Mouse (Mus musculus) neural tube, embryonic 13.5 days (tissue): ENCODE measurements around the gene Zc3hc1. TPM values are rescaled to one million over a fixed set of nuclear protein-coding genes. Genes with fewer than 3 reads are reported as not detected.
A peak's percentile ranks its signal among the peaks of the same experiment; 100 is the strongest.

Source experiments
- ATAC-seq: fragments of 200-750 bp; cut with Nextera tagmentation; 2 replicates; pipeline ENCODE4 v1.8.0; 2017; ENCODE audit warnings: low read depth, mild to moderate bottlenecking, moderate TSS enrichment, moderate library complexity
- H3K27ac ChIP-seq: fragments of 300-500 bp; sonication (generic); replicated peaks from 2 replicates; pipeline ENCODE4 v1.5.1; 2015; ENCODE audit warnings: moderate library complexity, mild to moderate bottlenecking, inconsistent platforms
- H3K27me3 ChIP-seq: fragments of 300-500 bp; sonication (generic); 2 replicates; pipeline ENCODE4 v1.6.1; 2015; ENCODE audit warnings: mild to moderate bottlenecking, inconsistent platforms
- H3K36me3 ChIP-seq: fragments of 300-500 bp; sonication (generic); 2 replicates; pipeline ENCODE4 v1.6.1; 2015; ENCODE audit warnings: mild to moderate bottlenecking, inconsistent platforms
- H3K4me1 ChIP-seq: fragments of 300-500 bp; sonication (generic); replicated peaks from 2 replicates; pipeline ENCODE4 v1.6.1; 2015; ENCODE audit warnings: inconsistent platforms
- H3K4me2 ChIP-seq: fragments of 300-500 bp; sonication (generic); 2 replicates; pipeline ENCODE4 v1.6.1; 2015; ENCODE audit warnings: inconsistent platforms, mild to moderate bottlenecking, moderate library complexity
- H3K4me3 ChIP-seq: fragments of 300-500 bp; sonication (generic); 2 replicates; pipeline ENCODE4 v1.5.1; 2015; ENCODE audit warnings: mild to moderate bottlenecking, inconsistent platforms
- H3K9ac ChIP-seq: fragments of 300-500 bp; sonication (generic); 2 replicates; pipeline ENCODE4 v1.6.1; 2015; ENCODE audit warnings: moderate library complexity, mild to moderate bottlenecking, inconsistent platforms
- H3K9me3 ChIP-seq: fragments of 300-500 bp; sonication (generic); 2 replicates; pipeline ENCODE4 v1.6.1; 2016; ENCODE audit warnings: inconsistent platforms
- WGBS: fragments of 180-500 bp; shearing (Covaris S2); methylation state at CpG from one replicate; pipeline ENCODE4 v1.1.7; 2015; 5-methylcytosine and 5-hydroxymethylcytosine counted together
- polyA plus RNA-seq: library from polyadenylated mRNA; unstranded; fragments of >200 nt; fragmentation: Nextera tagmentation; extraction: Ambion mirVana; gene quantifications from 2 replicates; pipeline ENCODE4 v1.2.1, GENCODE M21; 2015

Gene Zc3hc1
- polyA plus RNA-seq: 59.0 and 59.6 TPM in 2 replicates

- Histone ChIP-seq H3K4me3 (peak within 1 kb of the TSS; percentile 74), H3K27me3 (no peaks in the 10 kb centered on the region)
These were observed at the start of gene Zc3hc1 for GRCm38 (mm10) chr6:30390714-30391697. Gene Zc3hc1 (minus strand): TSS chr6:30391028.

DNA sequence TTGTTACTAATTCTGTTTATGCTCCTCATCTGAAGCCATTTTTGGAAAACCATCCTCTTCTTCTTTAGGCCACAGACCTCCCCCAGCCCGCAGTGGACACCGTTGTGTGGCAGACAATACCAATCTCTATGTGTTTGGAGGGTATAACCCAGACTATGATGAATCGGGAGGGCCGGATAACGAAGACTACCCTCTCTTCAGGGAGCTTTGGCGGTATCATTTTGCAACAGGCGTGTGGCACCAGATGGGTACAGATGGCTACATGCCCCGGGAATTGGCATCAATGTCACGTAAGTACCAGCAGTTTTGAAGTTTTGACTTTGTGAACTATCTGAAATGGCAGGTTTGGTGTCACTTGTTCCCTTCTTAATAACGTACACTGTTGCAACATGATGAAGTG is 48.7 kb upstream of the Zc3hc1 start:
- Histone ChIP-seq H3K36me3 (peaks cover 41% of the 10 kb centered on the region), H3K27ac (no peak overlapping the region), H3K27me3 (no peaks in the 10 kb centered on the region), H3K9me3 (no peaks in the 10 kb centered on the region), H3K9ac (no peak overlapping the region), H3K4me3 (no peak overlapping the region), H3K4me2 (no peak overlapping the region), H3K4me1 (no peaks in the 10 kb centered on the region)
- WGBS: 94% methylated on average over 10 of the region's 10 CpGs
- ATAC-seq: no peak

More at GRCm38 (mm10) chr6:30390714-30391697, at the start of gene Zc3hc1:
- 16% methylated on average over 33 of the region's 33 CpGs for WGBS
- peak; percentile 87 for ATAC-seq
- H3K27ac ChIP-seq: peak within 1 kb of the TSS; percentile 63
- H3K9me3 ChIP-seq: no peaks in the 10 kb centered on the region
- peaks cover 14% of the 10 kb centered on the region for H3K36me3 ChIP-seq
- H3K4me2 ChIP-seq: peak within 1 kb of the TSS; percentile 57
- H3K4me1 ChIP-seq: peaks cover 11% of the 10 kb centered on the region
- peak within 1 kb of the TSS; percentile 82 for H3K9ac ChIP-seq

DNA sequence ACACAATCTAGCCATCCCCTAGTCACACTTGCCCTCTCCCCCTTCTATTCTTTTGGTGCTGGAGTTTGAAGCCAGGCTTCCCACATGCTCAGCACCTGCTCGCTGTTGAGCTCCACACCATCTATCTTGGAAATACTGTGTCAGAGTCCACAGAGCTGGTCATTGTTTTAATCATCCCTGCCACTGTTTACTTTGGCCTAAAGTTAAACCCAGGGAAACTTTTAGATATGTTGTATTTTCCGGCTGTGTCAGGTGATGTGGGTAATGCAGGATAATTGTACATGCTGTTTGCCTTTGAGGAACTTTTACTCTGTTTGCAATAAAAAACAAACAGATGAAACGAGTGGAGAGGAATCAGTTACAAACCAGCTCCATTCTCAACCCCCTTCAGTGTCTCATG is 46.2 kb upstream of the Zc3hc1 start:
- Histone ChIP-seq H3K27me3 (no peaks in the 10 kb centered on the region), H3K4me3 (no peak overlapping the region), H3K27ac (no peak overlapping the region), H3K9ac (no peak overlapping the region), H3K9me3 (no peaks in the 10 kb centered on the region), H3K36me3 (peaks cover 22% of the 10 kb centered on the region), H3K4me1 (no peaks in the 10 kb centered on the region), H3K4me2 (no peak overlapping the region)
- ATAC-seq: no peak
- 82% methylated on average over 3 of the region's 3 CpGs for WGBS

- H3K27me3 ChIP-seq: no peaks in the 10 kb centered on the region
- H3K4me1 ChIP-seq: no peaks in the 10 kb centered on the region
- H3K9me3 ChIP-seq: no peaks in the 10 kb centered on the region
- no peak overlapping the region for H3K9ac ChIP-seq
- no peak overlapping the region for H3K4me2 ChIP-seq
- ATAC-seq: no peak
- H3K27ac ChIP-seq: no peak overlapping the region
- no peak overlapping the region for H3K4me3 ChIP-seq
- 97% methylated on average over 3 of the region's 3 CpGs for WGBS
- H3K36me3 ChIP-seq: peaks cover 17% of the 10 kb centered on the region
These were observed 45.6 kb upstream of the Zc3hc1 start for GRCm38 (mm10) chr6:30436476-30436875.

DNA sequence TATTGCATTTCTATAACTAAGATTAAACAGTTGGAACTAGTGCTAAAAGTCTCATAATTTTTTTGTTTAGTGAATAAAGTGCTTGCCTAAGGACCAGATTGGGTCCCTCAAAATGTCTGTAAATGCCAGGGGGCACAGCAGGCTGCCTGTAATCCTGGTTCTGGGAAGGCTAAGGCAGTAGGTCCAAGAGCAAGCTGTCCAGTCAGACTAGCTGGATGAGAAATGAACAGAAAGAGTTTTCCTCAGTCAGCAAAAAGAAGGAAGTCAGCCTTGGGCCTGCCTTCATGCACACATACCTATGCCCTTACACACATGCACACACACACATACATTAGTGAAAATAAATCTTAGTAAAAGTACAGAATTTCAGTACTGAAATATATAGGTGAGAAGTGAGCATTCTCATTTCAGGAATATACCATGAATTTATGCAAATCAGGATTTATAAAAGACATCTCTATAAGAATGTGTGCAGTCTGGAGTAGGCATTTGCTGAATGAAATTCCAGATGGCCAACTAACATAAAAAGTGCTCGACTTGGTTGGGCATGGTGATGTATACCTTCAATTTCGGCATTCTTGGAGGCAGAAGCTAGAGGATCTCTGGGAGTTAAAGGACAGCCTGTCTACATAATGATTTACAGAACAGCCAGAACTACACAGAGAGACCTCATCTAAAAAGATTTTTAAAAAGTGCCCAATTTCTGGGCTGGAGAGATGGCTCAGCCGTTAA is 41.8 kb upstream of the Zc3hc1 start:
- Histone ChIP-seq H3K27me3 (no peaks in the 10 kb centered on the region), H3K9me3 (no peaks in the 10 kb centered on the region), H3K4me2 (no peak overlapping the region), H3K9ac (no peak overlapping the region), H3K4me1 (no peaks in the 10 kb centered on the region), H3K36me3 (0 out of 2 replicates have a peak, but pooled peaks cover 6% of the 10 kb centered on the region), H3K4me3 (no peak overlapping the region), H3K27ac (no peak overlapping the region)
- ATAC-seq: no peak
- 80% methylated on average over 3 of the region's 3 CpGs for WGBS

DNA sequence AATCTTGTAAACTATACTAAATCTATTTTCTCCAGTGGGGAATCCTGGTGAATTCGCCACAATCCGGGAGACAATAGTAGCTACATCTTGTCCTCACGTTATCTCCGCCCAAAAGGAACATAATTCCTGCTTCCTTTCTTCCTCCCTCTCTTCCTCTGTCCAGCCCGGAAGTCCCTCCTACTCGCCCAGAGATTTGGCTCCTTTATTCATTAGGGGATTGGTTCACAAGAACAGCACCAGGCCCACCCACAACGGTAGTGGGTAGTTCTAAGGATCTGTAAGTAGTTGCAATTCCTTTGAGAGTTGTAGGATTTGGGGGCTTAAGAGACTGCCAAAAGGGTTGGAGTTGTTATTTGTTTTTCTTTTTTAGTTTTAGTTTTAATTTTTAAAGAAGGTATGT is 26.0 kb upstream of the Zc3hc1 start:
- no peak overlapping the region for H3K9ac ChIP-seq
- H3K4me1 ChIP-seq: no peaks in the 10 kb centered on the region
- H3K27me3 ChIP-seq: no peaks in the 10 kb centered on the region
- no peak overlapping the region for H3K27ac ChIP-seq
- WGBS: 92% methylated on average over 7 of the region's 7 CpGs
- H3K9me3 ChIP-seq: no peaks in the 10 kb centered on the region
- peaks cover 9% of the 10 kb centered on the region; the same call in 1 of the 2 replicates for H3K36me3 ChIP-seq
- ATAC-seq: no peak
- H3K4me2 ChIP-seq: no peak overlapping the region
- no peak overlapping the region for H3K4me3 ChIP-seq

- no peak overlapping the region for H3K4me2 ChIP-seq
- H3K27ac ChIP-seq: no peak overlapping the region
- no peak for ATAC-seq
- 94% methylated on average over 2 of the region's 2 CpGs for WGBS
- no peaks in the 10 kb centered on the region for H3K27me3 ChIP-seq
- no peak overlapping the region for H3K9ac ChIP-seq
- H3K4me1 ChIP-seq: no peaks in the 10 kb centered on the region
- no peaks in the 10 kb centered on the region for H3K9me3 ChIP-seq
- peaks cover 5% of the 10 kb centered on the region; the same call in 1 of the 2 replicates for H3K36me3 ChIP-seq
- no peak overlapping the region for H3K4me3 ChIP-seq
These were observed 25.3 kb upstream of the Zc3hc1 start for GRCm38 (mm10) chr6:30416126-30416525.

DNA sequence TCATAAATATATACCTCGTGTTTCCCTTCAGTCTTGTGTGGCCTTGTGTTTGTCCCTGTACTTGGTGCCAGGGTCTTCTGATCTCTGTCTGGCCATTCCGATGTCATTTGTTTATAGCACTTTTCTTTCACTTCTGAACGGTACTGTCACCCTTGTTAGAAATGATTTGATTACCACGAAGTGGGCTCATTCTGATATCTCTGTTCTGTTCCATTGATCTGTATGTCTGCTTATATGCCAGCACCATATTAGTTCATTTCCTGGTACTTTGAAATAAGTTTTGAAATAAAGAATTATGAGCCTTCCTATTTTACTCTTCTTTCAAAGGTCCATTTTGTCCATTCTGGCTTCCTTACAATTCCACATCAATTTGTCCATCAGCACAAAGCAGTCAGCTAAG is 20.5 kb upstream of the Zc3hc1 start:
- Histone ChIP-seq H3K4me2 (no peak overlapping the region), H3K4me1 (0 out of 2 replicates have a peak, but pooled peaks cover 9% of the 10 kb centered on the region), H3K4me3 (no peak overlapping the region), H3K27me3 (no peaks in the 10 kb centered on the region), H3K36me3 (no peaks in the 10 kb centered on the region), H3K9ac (no peak overlapping the region), H3K9me3 (no peaks in the 10 kb centered on the region), H3K27ac (no peak overlapping the region)
- 82% methylated on average over 4 of the region's 4 CpGs for WGBS
- ATAC-seq: no peak

DNA sequence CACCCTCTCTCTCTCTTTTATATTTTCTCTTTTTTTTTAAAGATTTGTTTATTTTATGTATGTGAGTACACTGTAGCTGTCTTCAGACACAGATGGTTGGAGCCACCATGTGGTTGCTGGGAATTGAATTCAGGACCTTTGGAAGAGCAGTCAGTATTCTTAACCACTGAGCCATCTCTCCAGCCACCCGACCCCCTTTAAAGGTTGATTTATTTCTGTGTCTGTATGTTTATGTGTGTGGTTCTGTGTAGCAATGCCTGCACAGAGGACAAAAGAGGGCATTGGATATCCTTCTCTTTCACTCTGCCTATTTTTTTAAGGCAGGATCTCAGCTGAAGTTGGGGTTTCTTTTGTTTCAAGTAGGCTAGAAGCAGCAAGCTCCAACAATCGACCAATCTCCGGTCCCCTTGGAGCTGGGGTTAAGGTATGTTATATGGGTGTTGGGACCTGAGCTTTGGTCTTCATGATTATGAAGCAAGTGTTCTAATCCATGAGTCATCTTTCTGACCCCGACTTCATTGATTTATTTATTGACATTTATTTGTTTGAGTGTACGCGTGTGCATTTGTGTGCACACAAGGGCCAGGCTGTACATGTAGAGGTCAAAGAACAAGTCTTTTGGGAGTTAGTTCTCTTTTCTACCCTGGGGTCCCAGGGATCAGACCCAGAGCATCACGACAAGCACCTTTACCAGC is 18.7 kb upstream of the Zc3hc1 start:
- H3K36me3 ChIP-seq: no peaks in the 10 kb centered on the region
- no peaks in the 10 kb centered on the region for H3K9me3 ChIP-seq
- H3K4me3 ChIP-seq: no peak overlapping the region
- H3K27me3 ChIP-seq: no peaks in the 10 kb centered on the region
- H3K9ac ChIP-seq: no peak overlapping the region
- no peak overlapping the region for H3K27ac ChIP-seq
- H3K4me1 ChIP-seq: peaks cover 13% of the 10 kb centered on the region
- WGBS: 82% methylated on average over 7 of the region's 7 CpGs
- no peak for ATAC-seq
- H3K4me2 ChIP-seq: no peak overlapping the region

DNA sequence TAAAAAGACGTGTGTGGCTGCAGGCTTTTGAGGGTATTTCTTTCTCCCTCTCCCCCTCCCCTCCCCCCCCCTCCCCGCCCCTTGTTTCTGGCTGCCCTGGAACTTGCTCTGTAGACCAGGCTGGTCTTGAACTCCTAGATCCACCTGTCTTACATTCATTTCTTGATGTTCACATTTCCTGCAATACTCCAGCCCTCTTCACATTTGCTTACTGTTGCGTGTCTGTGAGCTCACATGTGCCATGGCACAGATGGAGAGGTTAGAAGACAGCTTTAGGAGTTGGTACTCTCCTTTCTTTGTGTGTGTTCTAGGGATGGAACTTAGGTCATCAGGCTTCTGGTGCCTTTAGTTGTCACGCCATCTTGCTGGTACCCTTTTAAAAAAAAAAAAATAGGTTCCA is 17.4 kb upstream of the Zc3hc1 start:
- no peak overlapping the region for H3K27ac ChIP-seq
- no peaks in the 10 kb centered on the region for H3K36me3 ChIP-seq
- WGBS: 81% methylated on average over 4 of the region's 4 CpGs
- H3K9me3 ChIP-seq: no peaks in the 10 kb centered on the region
- ATAC-seq: no peak
- H3K27me3 ChIP-seq: no peaks in the 10 kb centered on the region
- no peak overlapping the region for H3K4me3 ChIP-seq
- no peak overlapping the region for H3K9ac ChIP-seq
- H3K4me1 ChIP-seq: peaks cover 19% of the 10 kb centered on the region
- no peak overlapping the region for H3K4me2 ChIP-seq

DNA sequence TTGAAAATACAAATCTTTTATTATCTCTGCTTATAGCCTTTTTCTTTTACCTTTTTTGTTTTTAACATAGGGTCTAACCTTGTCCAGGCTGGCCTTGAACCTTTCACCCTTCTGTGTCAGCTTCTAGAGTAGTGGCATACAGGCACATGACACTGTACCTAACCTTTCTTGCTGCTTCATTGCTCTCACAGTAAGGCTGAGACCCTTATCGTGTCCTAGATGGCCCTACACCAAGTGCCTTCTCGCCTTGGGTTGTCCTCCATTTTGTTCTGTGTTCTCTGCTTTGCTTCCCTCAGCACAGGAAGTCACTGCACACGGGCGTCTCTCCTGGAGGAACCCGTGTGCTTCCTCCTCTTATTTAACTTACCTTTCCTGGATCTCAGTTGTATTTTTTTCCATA is 13.8 kb upstream of the Zc3hc1 start:
- ATAC-seq: no peak
- Histone ChIP-seq H3K36me3 (no peaks in the 10 kb centered on the region), H3K27me3 (no peaks in the 10 kb centered on the region), H3K9ac (peak overlapping the region; percentile 49; the same call in 1 of the 2 replicates), H3K27ac (0 out of 2 replicates have a peak overlapping the region, but pooled peaks have one; percentile 46), H3K4me3 (no peak overlapping the region), H3K4me1 (peaks cover 22% of the 10 kb centered on the region), H3K4me2 (peak overlapping the region; percentile 56), H3K9me3 (no peaks in the 10 kb centered on the region)
- WGBS: 86% methylated on average over 5 of the region's 5 CpGs
